Mouse (Mus musculus): Measurements from ENCODE around the gene Ank3.

DNA sequence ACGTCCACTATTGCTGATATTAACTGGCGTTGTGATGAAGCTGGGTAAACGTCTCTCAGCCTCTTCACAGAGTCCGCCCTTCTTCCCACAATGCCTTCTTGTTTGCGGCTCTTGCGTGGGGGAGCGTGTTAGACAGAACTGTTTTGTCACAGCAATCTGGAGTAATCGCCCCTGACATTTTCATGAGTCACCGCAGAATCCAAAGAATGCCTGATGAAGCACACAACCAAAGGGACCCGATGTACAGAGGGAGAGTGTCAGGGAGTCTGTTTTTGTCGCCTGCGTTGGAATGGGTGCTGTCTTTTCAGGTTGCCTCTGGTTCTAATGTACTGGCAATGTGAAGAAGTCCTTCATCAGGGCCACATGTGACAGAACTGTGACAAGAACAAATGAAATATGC, 181.0 kb downstream of the Ank3 start:
- TF ChIP-seq CTCF (conservative IDR thresholded peaks at IDR 0.05; ENCODE audit: insufficient read depth, insufficient read length, low read depth, low read length) (no peak), POLR2A (IDR thresholded peaks at IDR 0.05; ENCODE audit: low read depth, low read length) (no peak)
